Mouse (Mus musculus) hindbrain, embryonic 16.5 days (tissue): ENCODE results near the gene Tent5c. TPM values are rescaled to one million over a fixed set of nuclear protein-coding genes. Genes with fewer than 3 reads are reported as not detected.

Experiments used
- ATAC-seq: fragments of 200-750 bp; cut with Nextera tagmentation; 2 replicates; pipeline ENCODE4 v1.8.0; 2017; ENCODE audit warnings: moderate TSS enrichment, moderate library complexity
- H3K27ac ChIP-seq: fragments of 300-500 bp; sonication (generic); 2 replicates; pipeline ENCODE4 v1.5.1; 2014; ENCODE audit warnings: low read depth, mild to moderate bottlenecking, control low read depth, low read length, moderate library complexity
- H3K27me3 ChIP-seq: fragments of 300-500 bp; sonication (generic); replicated peaks from 2 replicates; pipeline ENCODE4 v1.6.1; 2014; ENCODE audit warnings: low read length; ENCODE audit not compliant: control insufficient read depth, insufficient read depth
- H3K36me3 ChIP-seq: fragments of 300-500 bp; sonication (generic); 2 replicates; pipeline ENCODE4 v1.6.1; 2014; ENCODE audit warnings: mild to moderate bottlenecking, low read length, moderate library complexity, mixed read lengths; ENCODE audit not compliant: control insufficient read depth, insufficient read depth
- H3K4me1 ChIP-seq: fragments of 300-500 bp; sonication (generic); 2 replicates; pipeline ENCODE4 v1.6.1; 2014; ENCODE audit warnings: low read depth, low read length; ENCODE audit not compliant: control insufficient read depth, insufficient read depth
- H3K4me2 ChIP-seq: fragments of 300-500 bp; sonication (generic); 2 replicates; pipeline ENCODE4 v1.6.1; 2014; ENCODE audit warnings: mild to moderate bottlenecking, low read length, control low read depth, moderate library complexity
- H3K4me3 ChIP-seq: fragments of 300-500 bp; sonication (generic); 2 replicates; pipeline ENCODE4 v1.5.1; 2014; ENCODE audit warnings: mild to moderate bottlenecking, low read length, control low read depth, moderate library complexity
- H3K9ac ChIP-seq: fragments of 300-500 bp; sonication (generic); 2 replicates; pipeline ENCODE4 v1.6.1; 2014; ENCODE audit warnings: low read depth, mild to moderate bottlenecking, control low read depth, low read length, moderate library complexity
- H3K9me3 ChIP-seq: fragments of 300-500 bp; sonication (generic); 2 replicates; pipeline ENCODE4 v1.6.1; 2014; ENCODE audit warnings: mild to moderate bottlenecking, low read length, moderate library complexity; ENCODE audit not compliant: control insufficient read depth
- WGBS: fragments of 180-500 bp; shearing (Covaris S2); extraction: QIAGEN DNeasy Blood & Tissue Kit; methylation state at CpG from one replicate; pipeline ENCODE4 v1.1.7; 2014; 5-methylcytosine and 5-hydroxymethylcytosine counted together
- polyA plus RNA-seq: library from polyadenylated mRNA; unstranded; fragments of >200 nt; fragmentation: Nextera tagmentation; extraction: Ambion mirVana; gene quantifications from 2 replicates; pipeline ENCODE4 v1.2.1, GENCODE M21; 2015

The Tent5c gene
- polyA plus RNA-seq, 1 experiment from 2014 or later = 3.3 TPM

GRCm38 (mm10) chr3:100494912-100495311 is 5.8 kb upstream of the Tent5c start:
- no peak for ATAC-seq
- no peaks in the 10 kb centered on the region for H3K36me3 ChIP-seq
- 0 out of 2 replicates have a peak, but pooled peaks cover 2% of the 10 kb centered on the region for H3K27me3 ChIP-seq
- no peaks in the 10 kb centered on the region for H3K9me3 ChIP-seq
- H3K4me1 ChIP-seq = no peaks in the 10 kb centered on the region
- H3K27ac ChIP-seq = no peak overlapping the region
- H3K9ac ChIP-seq = no peak overlapping the region
- H3K4me3 ChIP-seq = no peak overlapping the region
- no peak overlapping the region for H3K4me2 ChIP-seq
- 90% methylated on average over 5 of the region's 5 CpGs for WGBS

- 21% methylated on average over 4 of the region's 4 CpGs for WGBS
- peak overlapping the region; percentile 100 for H3K4me2 ChIP-seq
- ATAC-seq = peak; percentile 5; the same call in 1 of the 2 replicates
Observed at GRCm38 (mm10) chr3:100490010-100490300, 831 bp upstream of the Tent5c start.

GRCm38 (mm10) chr3:100488251-100489132 is 632 bp downstream of the Tent5c start:
- H3K27ac ChIP-seq = no peak overlapping the region
- H3K9me3 ChIP-seq = no peaks in the 10 kb centered on the region
- peak overlapping the region; percentile 61 for H3K9ac ChIP-seq
- WGBS = under 1% methylated on average over 60 of the region's 66 CpGs
- peaks cover 10% of the 10 kb centered on the region for H3K4me1 ChIP-seq
- peak overlapping the region; percentile 100 for H3K4me2 ChIP-seq
- H3K36me3 ChIP-seq = no peaks in the 10 kb centered on the region
- ATAC-seq = peak; percentile 54
- H3K27me3 ChIP-seq = peaks cover 26% of the 10 kb centered on the region
- H3K4me3 ChIP-seq = peak overlapping the region; percentile 63

More at GRCm38 (mm10) chr3:100490010-100490300, 831 bp upstream of the Tent5c start:
- H3K36me3 ChIP-seq = no peaks in the 10 kb centered on the region
- H3K9me3 ChIP-seq = no peaks in the 10 kb centered on the region
- H3K4me3 ChIP-seq = peak overlapping the region; percentile 63; the same call in 1 of the 2 replicates
- no peak overlapping the region for H3K27ac ChIP-seq
- H3K9ac ChIP-seq = no peak overlapping the region
- peaks cover 10% of the 10 kb centered on the region for H3K4me1 ChIP-seq
- H3K27me3 ChIP-seq = peaks cover 26% of the 10 kb centered on the region

GRCm38 (mm10) chr3:100487046-100487445 is 2.1 kb downstream of the Tent5c start:
- Histone ChIP-seq H3K4me2 (no peak overlapping the region), H3K4me3 (no peak overlapping the region), H3K9me3 (no peaks in the 10 kb centered on the region), H3K27me3 (peaks cover 26% of the 10 kb centered on the region), H3K27ac (no peak overlapping the region), H3K4me1 (peaks cover 10% of the 10 kb centered on the region), H3K9ac (no peak overlapping the region), H3K36me3 (no peaks in the 10 kb centered on the region)
- no peak for ATAC-seq
- 84% methylated on average over 2 of the region's 2 CpGs for WGBS

GRCm38 (mm10) chr3:100485390-100486132 is 3.6 kb downstream of the Tent5c start:
- no peak for ATAC-seq
- Histone ChIP-seq H3K27ac (no peak overlapping the region), H3K9me3 (no peaks in the 10 kb centered on the region), H3K27me3 (peaks cover 26% of the 10 kb centered on the region), H3K9ac (no peak overlapping the region), H3K4me1 (peaks cover 10% of the 10 kb centered on the region), H3K4me3 (no peak overlapping the region), H3K4me2 (no peak overlapping the region), H3K36me3 (no peaks in the 10 kb centered on the region)
- WGBS = 53% methylated on average over 11 of the region's 11 CpGs

- Histone ChIP-seq H3K9me3 (no peaks in the 10 kb centered on the region), H3K4me2 (no peak overlapping the region), H3K4me3 (no peak overlapping the region), H3K9ac (no peak overlapping the region), H3K4me1 (peaks cover 2% of the 10 kb centered on the region; the same call in 1 of the 2 replicates), H3K36me3 (no peaks in the 10 kb centered on the region), H3K27me3 (peaks cover 17% of the 10 kb centered on the region), H3K27ac (no peak overlapping the region)
- 94% methylated on average over 5 of the region's 5 CpGs for WGBS
- ATAC-seq = no peak
Observed at GRCm38 (mm10) chr3:100482971-100483610, 6.0 kb downstream of the Tent5c start.

- Histone ChIP-seq H3K27me3 (peaks cover 13% of the 10 kb centered on the region), H3K4me1 (no peaks in the 10 kb centered on the region), H3K27ac (no peak overlapping the region), H3K9ac (no peak overlapping the region), H3K4me3 (no peak overlapping the region), H3K36me3 (no peaks in the 10 kb centered on the region), H3K4me2 (no peak overlapping the region), H3K9me3 (no peaks in the 10 kb centered on the region)
- WGBS = 63% methylated on average over 7 of the region's 7 CpGs
- ATAC-seq = no peak
Observed at GRCm38 (mm10) chr3:100482324-100482911, 6.7 kb downstream of the Tent5c start.

GRCm38 (mm10) chr3:100480251-100481005 is 8.7 kb downstream of the Tent5c start:
- Histone ChIP-seq H3K4me1 (no peaks in the 10 kb centered on the region), H3K36me3 (no peaks in the 10 kb centered on the region), H3K27me3 (peaks cover 4% of the 10 kb centered on the region), H3K9ac (no peak overlapping the region), H3K9me3 (no peaks in the 10 kb centered on the region), H3K4me3 (no peak overlapping the region), H3K4me2 (no peak overlapping the region), H3K27ac (no peak overlapping the region)
- no peak for ATAC-seq
- WGBS = 81% methylated on average over 7 of the region's 7 CpGs
